In the genomic region with DNA sequence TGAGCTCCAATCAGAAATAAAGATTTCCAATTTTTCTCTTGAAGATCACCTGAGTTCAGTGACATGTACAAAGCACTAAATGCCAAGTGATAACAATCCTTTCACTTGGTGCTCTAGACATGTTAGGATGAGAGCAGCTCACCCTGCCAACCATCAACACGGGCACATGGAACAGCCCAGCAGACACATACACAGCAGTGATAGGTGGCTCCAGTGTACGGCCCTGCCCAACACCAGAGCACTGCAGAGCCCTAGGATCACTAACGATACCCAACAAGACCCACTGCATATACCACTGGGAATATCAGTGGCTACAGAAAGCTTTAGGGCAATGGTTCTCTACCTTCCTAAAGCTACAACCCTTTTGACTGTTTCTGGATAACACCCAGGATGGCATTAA, we compare ENCODE assay signal across 38 mouse cellular contexts. TPM values are rescaled to one million over a fixed set of nuclear protein-coding genes. Genes with fewer than 3 reads are reported as not detected.
"Had no signal": no experiment of that assay in that cellular context is flagged by ENCODE, and none has a peak within 500 bp of the region (broad histone marks: within the 10 kb centered on the region; RNA-seq: fewer than 3 reads in every experiment).

No protein-coding gene starts in this region.

- H3K9me3 ChIP-seq: heart, embryonic 12.5 days; heart, embryonic 13.5 days; heart, embryonic 15.5 days; hindbrain, embryonic 10.5 days; hindbrain, embryonic 12.5 days; hindbrain, embryonic 13.5 days; hindbrain, embryonic 15.5 days; intestine, embryonic 15.5 days; kidney, embryonic 15.5 days had no signal

- H3K27me3 ChIP-seq: heart, embryonic 12.5 days; heart, embryonic 13.5 days; heart, embryonic 15.5 days; hindbrain, embryonic 15.5 days; intestine, embryonic 15.5 days; kidney, embryonic 15.5 days had no signal

- H3K27ac ChIP-seq: heart, embryonic 13.5 days; heart, embryonic 15.5 days; hindbrain, embryonic 10.5 days; hindbrain, embryonic 12.5 days; hindbrain, embryonic 13.5 days; hindbrain, embryonic 14.5 days; hindbrain, embryonic 15.5 days; hindbrain, postnatal 0 days; intestine, embryonic 15.5 days; kidney, embryonic 15.5 days; kidney, postnatal 0 days; layer of hippocampus, adult 2 months; left cerebral cortex, adult 2 months had no signal

- DNase-seq: heart, postnatal 10 days; heart, postnatal 14 days; heart, postnatal 4 days; kidney, adult 11 months; kidney, adult 18-20 months; kidney, adult 2 months; kidney, adult 8-10 months; kidney, adult 9 months; kidney, postnatal 10 days; kidney, postnatal 14 days; kidney, postnatal 25 days; kidney, postnatal 36 days; kidney, postnatal 4 days; layer of hippocampus, adult 9-11 months; layer of hippocampus, postnatal 36 days had no signal

- H3K36me3 ChIP-seq: heart, embryonic 12.5 days; heart, embryonic 13.5 days; heart, embryonic 15.5 days; hindbrain, embryonic 10.5 days; hindbrain, embryonic 12.5 days; hindbrain, embryonic 13.5 days; hindbrain, embryonic 15.5 days; intestine, embryonic 15.5 days; kidney, embryonic 15.5 days had no signal

- H3K4me3 ChIP-seq: heart, embryonic 12.5 days; heart, embryonic 13.5 days; heart, embryonic 15.5 days; hindbrain, embryonic 10.5 days; hindbrain, embryonic 12.5 days; hindbrain, embryonic 13.5 days; hindbrain, embryonic 15.5 days; intestine, embryonic 15.5 days; kidney, embryonic 15.5 days; layer of hippocampus, adult 2 months; left cerebral cortex, adult 2 months had no signal

- H3K4me2 ChIP-seq: heart, embryonic 12.5 days; heart, embryonic 13.5 days; heart, embryonic 15.5 days; hindbrain, embryonic 12.5 days; hindbrain, embryonic 13.5 days; hindbrain, embryonic 14.5 days; hindbrain, embryonic 15.5 days; intestine, embryonic 15.5 days; kidney, embryonic 15.5 days had no signal

- ATAC-seq: hindbrain, embryonic 16.5 days; hindbrain, postnatal 0 days; inflammation-experienced regulatory T-cells, adult 6 months; intestine, embryonic 15.5 days; intestine, embryonic 16.5 days; intestine, postnatal 0 days had no signal

- H3K9ac ChIP-seq: heart, embryonic 12.5 days; heart, embryonic 13.5 days; heart, embryonic 15.5 days; hindbrain, embryonic 12.5 days; hindbrain, embryonic 13.5 days; hindbrain, embryonic 14.5 days; hindbrain, embryonic 15.5 days; intestine, embryonic 15.5 days; kidney, embryonic 15.5 days had no signal

- H3K4me1 ChIP-seq: hindbrain, embryonic 12.5 days; hindbrain, embryonic 13.5 days; hindbrain, embryonic 15.5 days; intestine, embryonic 15.5 days; kidney, embryonic 15.5 days had no signal

RNA-seq across cellular contexts. Expression of a gene that starts 54.2 kb away (rescaled TPM):
- total RNA-seq: hematopoietic stem cell, adult 5-6 weeks; layer of hippocampus, adult 18-20 months; layer of hippocampus, adult 2 months; layer of hippocampus, adult 8-10 months; layer of hippocampus, postnatal 25 days; layer of hippocampus, postnatal 36 days; left cerebral cortex, adult 2 months; left cerebral cortex, adult 8-10 months had no signal
